Mouse (Mus musculus): Measurements from ENCODE around the gene Nol9.

GRCm38 (mm10) chr4:152079931-152080330 lies 40.8 kb downstream of the Nol9 start:
- no peak for TF ChIP-seq POLR2A (IDR thresholded peaks at IDR 0.05; ENCODE audit: insufficient read depth, low read length)
- no peak for TF ChIP-seq CTCF (IDR thresholded peaks at IDR 0.05; ENCODE audit: low read depth, low read length)
- no peak for TF ChIP-seq EP300 (IDR thresholded peaks at IDR 0.05; ENCODE audit: insufficient read depth, low read depth, low read length)

Measured in ES-Bruce4 (cell line).